Mouse (Mus musculus): ENCODE results near the gene Fbll1.

DNA sequence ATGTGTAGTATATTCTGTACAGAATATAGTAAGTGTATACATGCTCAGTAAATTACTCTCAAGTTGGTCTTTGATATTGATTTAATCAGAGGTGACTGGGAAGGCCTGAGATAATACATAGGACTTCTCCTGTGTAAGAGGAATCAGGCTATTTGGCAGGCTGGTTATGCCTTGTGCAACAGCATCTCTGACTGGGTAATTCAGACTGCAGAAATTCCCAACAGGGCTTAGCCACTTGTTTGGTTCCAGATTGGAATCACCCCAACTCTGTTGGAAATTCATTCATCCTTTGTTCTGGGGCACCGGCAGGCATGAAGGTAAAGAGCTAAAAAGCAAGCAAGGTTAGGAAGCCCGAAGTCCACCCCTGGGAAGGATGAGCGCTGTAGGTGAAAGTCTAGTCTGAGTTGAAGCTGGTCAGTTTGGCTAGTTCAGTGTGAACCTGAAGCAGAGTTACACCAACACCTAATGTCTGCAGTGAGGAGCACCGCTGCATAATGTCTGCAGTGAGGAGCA, 43.7 kb downstream of the Fbll1 start:
- TF ChIP-seq CTCF (IDR thresholded peaks at IDR 0.05) (no peak), EP300 (IDR thresholded peaks at IDR 0.05) (no peak)

All from lung, postnatal 0 days (tissue).